Mouse (Mus musculus) embryonic fibroblast, embryonic 13.5 days (primary cell): ENCODE measurements around the gene Kifap3. TPM values are rescaled to one million over a fixed set of nuclear protein-coding genes. Genes with fewer than 3 reads are reported as not detected.

Experiments used
- H3K27ac ChIP-seq: 2 replicates; pipeline ENCODE4 v1.5.1; 2012; ENCODE audit warnings: low read length, control low read depth, inconsistent platforms; ENCODE audit not compliant: insufficient read depth
- H3K4me1 ChIP-seq: 2 replicates; pipeline ENCODE4 v1.6.1; 2011; ENCODE audit warnings: low read length; ENCODE audit not compliant: control insufficient read depth, insufficient read depth
- H3K4me3 ChIP-seq: 2 replicates; pipeline ENCODE4 v1.5.1; 2011; ENCODE audit warnings: mild to moderate bottlenecking, control low read depth, low read length; ENCODE audit not compliant: insufficient read depth
- CTCF ChIP-seq: IDR thresholded peaks from 2 replicates; pipeline ENCODE4 v1.5.1; 2011; ENCODE audit warnings: mild to moderate bottlenecking, control low read depth, low read length, moderate library complexity, borderline replicate concordance; ENCODE audit not compliant: insufficient read depth
- POLR2A ChIP-seq: IDR thresholded peaks from 2 replicates; pipeline ENCODE4 v1.6.1; 2011; ENCODE audit warnings: low read depth, mild to moderate bottlenecking, control low read depth, low read length, moderate library complexity
- polyA plus RNA-seq: library from polyadenylated mRNA; stranded (reverse); fragments of >200 nt; gene quantifications from 2 replicates; pipeline ENCODE4 v1.2.4, GENCODE M21; 2011; ENCODE audit warnings: low read depth; ENCODE audit not compliant: missing spikeins, insufficient read length

The Kifap3 gene
- polyA plus RNA-seq, 1 experiment, result 48.8 TPM

GRCm38 (mm10) chr1:163893774-163894527 lies 114.6 kb downstream of the Kifap3 start:
- TF ChIP-seq CTCF, result no peak
- no peak for TF ChIP-seq POLR2A
- Histone ChIP-seq H3K27ac (peak overlapping the region; percentile 53), H3K4me3 (no peak overlapping the region), H3K4me1 (no peaks in the 10 kb centered on the region)

GRCm38 (mm10) chr1:163898291-163898764 lies 118.9 kb downstream of the Kifap3 start:
- Histone ChIP-seq H3K27ac (peak overlapping the region; percentile 96), H3K4me1 (peaks cover 2% of the 10 kb centered on the region; the same call in 1 of the 2 replicates), H3K4me3 (no peak overlapping the region)
- peak; percentile 29; the same call in 1 of the 2 replicates for TF ChIP-seq POLR2A
- no peak for TF ChIP-seq CTCF

- Histone ChIP-seq H3K27ac (peak overlapping the region; percentile 81), H3K4me3 (no peak overlapping the region), H3K4me1 (peaks cover 2% of the 10 kb centered on the region; the same call in 1 of the 2 replicates)
- TF ChIP-seq CTCF (no peak), POLR2A (no peak)
Measured at GRCm38 (mm10) chr1:163899575-163899974, 120.2 kb downstream of the Kifap3 start.

GRCm38 (mm10) chr1:163900168-163900567 lies 120.8 kb downstream of the Kifap3 start:
- no peak overlapping the region for H3K4me3 ChIP-seq
- H3K27ac ChIP-seq, result no peak overlapping the region
- peaks cover 2% of the 10 kb centered on the region; the same call in 1 of the 2 replicates for H3K4me1 ChIP-seq
- no peak for TF ChIP-seq CTCF
- TF ChIP-seq POLR2A, result no peak

GRCm38 (mm10) chr1:163903411-163903810 lies 124.0 kb downstream of the Kifap3 start:
- Histone ChIP-seq H3K27ac (no peak overlapping the region), H3K4me3 (no peak overlapping the region)

GRCm38 (mm10) chr1:163907007-163907811 lies 127.8 kb downstream of the Kifap3 start:
- H3K4me3 ChIP-seq, result no peak overlapping the region
- H3K27ac ChIP-seq, result peak overlapping the region; percentile 100
- H3K4me1 ChIP-seq, result peaks cover 4% of the 10 kb centered on the region; the same call in 1 of the 2 replicates
- no peak for TF ChIP-seq CTCF
- TF ChIP-seq POLR2A, result no peak

More at GRCm38 (mm10) chr1:163903411-163903810, 124.0 kb downstream of the Kifap3 start:
- peaks cover 4% of the 10 kb centered on the region; the same call in 1 of the 2 replicates for H3K4me1 ChIP-seq
- TF ChIP-seq POLR2A, result no peak
- no peak for TF ChIP-seq CTCF

- TF ChIP-seq POLR2A (no peak), CTCF (no peak)
- Histone ChIP-seq H3K27ac (peak overlapping the region; percentile 100), H3K4me3 (no peak overlapping the region), H3K4me1 (peaks cover 4% of the 10 kb centered on the region; the same call in 1 of the 2 replicates)
Measured at GRCm38 (mm10) chr1:163908389-163908788, 129.0 kb downstream of the Kifap3 start.

GRCm38 (mm10) chr1:163910343-163910742 lies 131.0 kb downstream of the Kifap3 start:
- H3K4me1 ChIP-seq, result peaks cover 4% of the 10 kb centered on the region; the same call in 1 of the 2 replicates
- H3K4me3 ChIP-seq, result no peak overlapping the region
- H3K27ac ChIP-seq, result no peak overlapping the region
- TF ChIP-seq CTCF, result no peak
- TF ChIP-seq POLR2A, result no peak

GRCm38 (mm10) chr1:163910785-163911184 lies 131.4 kb downstream of the Kifap3 start:
- no peak for TF ChIP-seq CTCF
- no peak for TF ChIP-seq POLR2A
- H3K4me3 ChIP-seq, result no peak overlapping the region
- no peak overlapping the region for H3K27ac ChIP-seq
- H3K4me1 ChIP-seq, result peaks cover 4% of the 10 kb centered on the region; the same call in 1 of the 2 replicates

GRCm38 (mm10) chr1:163911981-163912380 lies 132.6 kb downstream of the Kifap3 start:
- TF ChIP-seq POLR2A, result no peak
- TF ChIP-seq CTCF, result no peak

More at GRCm38 (mm10) chr1:163911981-163912380, 132.6 kb downstream of the Kifap3 start:
- Histone ChIP-seq H3K27ac (no peak overlapping the region), H3K4me3 (no peak overlapping the region), H3K4me1 (peaks cover 2% of the 10 kb centered on the region; the same call in 1 of the 2 replicates)
